Mouse (Mus musculus) stomach, postnatal 0 days (tissue): ENCODE results near the gene Tnnt1. TPM values are rescaled to one million over a fixed set of nuclear protein-coding genes. Genes with fewer than 3 reads are reported as not detected.
A peak's percentile ranks its signal among the peaks of the same experiment; 100 is the strongest.

Source experiments
- ATAC-seq: fragments of 200-750 bp; cut with Nextera tagmentation; 2 replicates; pipeline ENCODE4 v1.8.0; 2017; ENCODE audit not compliant: low FRiP score, low TSS enrichment
- DNase-seq: peaks from one replicate; pipeline ENCODE4 v3.0.0-alpha.2; 2016; ENCODE audit warnings: low spot score
- H3K27ac ChIP-seq: fragments of 300-500 bp; sonication (generic); replicated peaks from 2 replicates; pipeline ENCODE4 v1.5.1; 2014; ENCODE audit warnings: mild to moderate bottlenecking, control low read depth
- H3K27me3 ChIP-seq: fragments of 300-500 bp; sonication (generic); 2 replicates; pipeline ENCODE4 v1.6.1; 2014; ENCODE audit warnings: low read length; ENCODE audit not compliant: control insufficient read depth, insufficient read depth
- H3K36me3 ChIP-seq: fragments of 300-500 bp; sonication (generic); 2 replicates; pipeline ENCODE4 v1.6.1; 2014; ENCODE audit warnings: low read length, mixed read lengths; ENCODE audit not compliant: control insufficient read depth, insufficient read depth
- H3K4me1 ChIP-seq: fragments of 300-500 bp; sonication (generic); replicated peaks from 2 replicates; pipeline ENCODE4 v1.6.1; 2014; ENCODE audit warnings: antibody characterized with exemption; ENCODE audit not compliant: control insufficient read depth, insufficient read depth
- H3K4me2 ChIP-seq: fragments of 300-500 bp; sonication (generic); replicated peaks from 2 replicates; pipeline ENCODE4 v1.6.1; 2014; ENCODE audit warnings: low read depth, mild to moderate bottlenecking, control low read depth, moderate library complexity
- H3K4me3 ChIP-seq: fragments of 300-500 bp; sonication (generic); 2 replicates; pipeline ENCODE4 v1.5.1; 2014; ENCODE audit warnings: low read depth, low read length, control low read depth
- H3K9ac ChIP-seq: fragments of 300-500 bp; sonication (generic); 2 replicates; pipeline ENCODE4 v1.6.1; 2014; ENCODE audit warnings: mild to moderate bottlenecking, low read length, control low read depth, mixed read lengths
- H3K9me3 ChIP-seq: fragments of 300-500 bp; sonication (generic); 2 replicates; pipeline ENCODE4 v1.6.1; 2016; ENCODE audit warnings: low read length; ENCODE audit not compliant: control insufficient read depth
- CTCF ChIP-seq: IDR thresholded peaks from 2 replicates; pipeline ENCODE4 v1.5.1; 2016; ENCODE audit warnings: antibody characterized with exemption, low read depth, mild to moderate bottlenecking, moderate library complexity
- EP300 ChIP-seq: optimal IDR thresholded peaks from 2 replicates; pipeline ENCODE3; 2016; ENCODE audit warnings: antibody characterized with exemption
- WGBS: fragments of 180-500 bp; shearing (Covaris S2); extraction: QIAGEN DNeasy Blood & Tissue Kit; methylation state at CpG from one replicate; pipeline ENCODE4 v1.1.7; 2014; 5-methylcytosine and 5-hydroxymethylcytosine counted together
- polyA plus RNA-seq: library from polyadenylated mRNA; unstranded; fragments of >200 nt; fragmentation: Nextera tagmentation; extraction: Ambion mirVana; gene quantifications from 2 replicates; pipeline ENCODE4 v1.2.1, GENCODE M21; 2015

Gene Tnnt1
- polyA plus RNA-seq, 1 experiment from 2014 or later: 15.5 TPM

DNA sequence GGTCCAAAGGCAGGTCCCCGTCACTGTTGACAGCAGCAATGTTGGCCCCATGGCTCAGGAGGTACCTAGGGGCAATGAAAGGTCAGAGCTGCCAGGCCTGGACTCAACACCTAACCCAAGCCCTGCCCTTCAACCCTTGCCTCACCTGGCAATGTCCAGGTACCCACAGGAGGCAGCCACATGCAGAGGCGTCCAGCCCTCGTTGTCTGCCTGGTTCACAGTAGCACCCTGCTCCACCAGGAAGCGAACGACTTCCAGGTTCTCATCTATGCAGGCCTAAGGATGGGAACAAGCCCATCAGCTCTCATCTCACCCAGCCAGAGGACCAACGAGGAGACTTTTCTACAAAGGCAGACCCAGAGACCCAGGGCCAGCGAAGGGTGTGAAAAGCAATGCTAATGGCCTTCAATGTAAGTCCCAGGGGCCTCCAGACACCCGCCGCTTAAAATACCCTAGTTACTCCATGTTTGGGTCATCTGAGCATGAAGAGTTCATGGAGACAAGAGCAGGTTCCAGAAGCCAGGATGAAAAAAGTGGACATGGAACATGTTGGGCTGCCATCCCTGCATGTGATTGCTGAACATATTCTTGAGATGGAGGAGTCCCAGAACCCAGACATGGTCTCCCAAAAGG is 18.8 kb downstream of the Tnnt1 start:
- H3K27me3 ChIP-seq: no peaks in the 10 kb centered on the region
- ATAC-seq (no peak), DNase-seq (no peak)
- TF ChIP-seq EP300 (no peak), CTCF (no peak)
- H3K36me3 ChIP-seq: peaks cover 15% of the 10 kb centered on the region
- H3K4me2 ChIP-seq: peak overlapping the region; percentile 72; the same call in 1 of the 2 replicates
- H3K9me3 ChIP-seq: no peaks in the 10 kb centered on the region
- H3K9ac ChIP-seq: peak overlapping the region; percentile 23
- H3K27ac ChIP-seq: peak overlapping the region; percentile 63
- no peak overlapping the region for H3K4me3 ChIP-seq
- H3K4me1 ChIP-seq: peaks cover 12% of the 10 kb centered on the region
- WGBS: 85% methylated on average over 9 of the region's 9 CpGs

DNA sequence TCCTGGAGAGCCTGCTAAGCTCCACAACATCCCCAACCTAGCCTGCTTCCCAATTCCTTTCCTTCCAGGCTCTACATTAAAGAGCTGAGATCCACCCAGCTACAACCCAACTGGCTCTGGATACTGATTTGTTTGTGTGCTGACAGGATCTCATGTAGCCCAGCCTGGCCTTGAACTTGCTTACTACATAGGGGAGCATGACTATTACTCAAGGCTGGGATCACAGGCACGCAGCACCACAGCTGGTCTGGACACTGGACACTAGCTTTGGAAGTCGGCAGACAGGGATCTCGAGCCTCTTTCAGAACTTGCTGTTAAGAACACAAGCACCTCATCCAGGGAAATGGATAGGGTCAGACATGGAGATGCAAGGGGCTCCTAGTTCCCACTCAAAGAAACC is 19.7 kb downstream of the Tnnt1 start:
- Histone ChIP-seq H3K27me3 (no peaks in the 10 kb centered on the region), H3K9ac (no peak overlapping the region), H3K9me3 (no peaks in the 10 kb centered on the region), H3K4me3 (no peak overlapping the region), H3K4me1 (peaks cover 12% of the 10 kb centered on the region), H3K27ac (no peak overlapping the region), H3K4me2 (no peak overlapping the region), H3K36me3 (peaks cover 18% of the 10 kb centered on the region)
- ATAC-seq (no peak), DNase-seq (no peak)
- WGBS: 93% methylated on average over 3 of the region's 3 CpGs
- TF ChIP-seq EP300: no peak
- no peak for TF ChIP-seq CTCF

DNA sequence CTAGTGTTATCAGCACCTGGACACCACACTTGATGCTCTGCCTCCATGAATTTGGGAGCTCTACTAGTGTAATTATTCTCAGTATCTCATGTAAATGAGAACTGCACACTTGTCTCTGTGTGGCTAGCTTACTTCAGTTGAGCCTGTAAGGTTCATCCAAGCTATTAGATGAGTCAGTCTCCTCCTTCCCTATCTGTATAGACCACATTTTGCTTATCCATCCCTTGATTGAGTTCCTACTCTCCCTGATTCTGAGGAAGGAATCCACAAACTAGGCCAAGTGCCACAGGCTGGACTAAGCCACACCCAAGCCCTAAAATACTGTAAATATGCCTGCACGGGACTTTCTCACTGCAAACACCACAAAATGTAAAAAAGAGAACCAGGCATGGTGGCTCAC is 22.2 kb downstream of the Tnnt1 start:
- Histone ChIP-seq H3K9me3 (no peaks in the 10 kb centered on the region), H3K4me2 (no peak overlapping the region), H3K27ac (no peak overlapping the region), H3K27me3 (no peaks in the 10 kb centered on the region), H3K4me3 (no peak overlapping the region), H3K4me1 (peaks cover 5% of the 10 kb centered on the region), H3K36me3 (peaks cover 18% of the 10 kb centered on the region), H3K9ac (no peak overlapping the region)
- ATAC-seq (no peak), DNase-seq (no peak)
- WGBS: 23% methylated on average over 1 of the region's 1 CpGs
- TF ChIP-seq EP300 (no peak), CTCF (no peak)

DNA sequence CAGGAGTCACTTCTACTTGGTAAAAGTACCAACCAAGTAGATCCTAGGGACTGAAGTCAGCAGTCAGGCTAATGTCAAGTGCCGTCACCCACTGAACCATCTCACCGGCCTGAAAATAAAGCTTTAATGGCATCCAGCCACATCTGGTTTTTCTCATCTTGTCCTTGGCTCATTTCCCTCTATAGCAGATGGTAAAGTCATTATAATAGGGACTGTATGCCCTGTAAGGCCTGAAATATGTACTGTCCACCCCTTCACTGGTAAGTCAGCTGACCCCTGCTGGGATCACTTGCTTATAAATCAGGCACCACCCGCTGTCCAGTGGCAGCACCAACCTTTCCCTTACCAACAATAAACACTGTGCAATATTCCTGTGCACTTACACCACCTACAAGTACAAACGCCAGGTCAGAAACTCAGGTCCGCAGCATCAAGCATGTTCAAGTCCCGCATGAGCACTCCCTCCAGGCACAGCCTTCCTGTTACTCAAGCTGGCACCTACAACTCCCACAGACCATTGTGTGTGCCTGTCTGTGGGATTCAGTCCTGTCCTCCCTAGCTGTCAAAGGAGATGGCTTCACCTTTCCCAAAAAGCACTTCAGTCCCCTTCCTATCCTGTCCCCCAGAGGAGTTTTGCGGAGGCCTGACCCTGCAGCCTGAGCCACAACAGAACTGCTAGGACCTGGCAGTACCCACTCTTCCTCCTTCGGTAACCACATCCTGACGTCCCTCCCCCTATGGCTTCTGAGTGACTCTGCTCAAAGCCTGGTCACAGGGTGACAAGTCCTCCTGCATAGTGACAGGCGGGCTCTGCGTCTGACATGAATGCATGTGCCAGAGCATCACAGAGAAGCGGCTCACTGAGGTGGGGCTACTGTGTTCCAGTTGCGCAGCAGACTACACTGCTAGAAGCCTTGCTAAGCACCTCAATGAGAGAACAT is 23.6 kb downstream of the Tnnt1 start:
- TF ChIP-seq CTCF (no peak), EP300 (no peak)
- Histone ChIP-seq H3K9me3 (no peaks in the 10 kb centered on the region), H3K4me3 (no peak overlapping the region), H3K27ac (peak overlapping the region; percentile 73), H3K4me2 (no peak overlapping the region), H3K36me3 (peaks cover 18% of the 10 kb centered on the region), H3K4me1 (peaks cover 5% of the 10 kb centered on the region), H3K27me3 (no peaks in the 10 kb centered on the region), H3K9ac (0 out of 2 replicates have a peak overlapping the region, but pooled peaks have one; percentile 18)
- 73% methylated on average over 13 of the region's 13 CpGs for WGBS
- DNase-seq: no peak
- ATAC-seq: no peak; the same call in 1 of the 2 replicates

DNA sequence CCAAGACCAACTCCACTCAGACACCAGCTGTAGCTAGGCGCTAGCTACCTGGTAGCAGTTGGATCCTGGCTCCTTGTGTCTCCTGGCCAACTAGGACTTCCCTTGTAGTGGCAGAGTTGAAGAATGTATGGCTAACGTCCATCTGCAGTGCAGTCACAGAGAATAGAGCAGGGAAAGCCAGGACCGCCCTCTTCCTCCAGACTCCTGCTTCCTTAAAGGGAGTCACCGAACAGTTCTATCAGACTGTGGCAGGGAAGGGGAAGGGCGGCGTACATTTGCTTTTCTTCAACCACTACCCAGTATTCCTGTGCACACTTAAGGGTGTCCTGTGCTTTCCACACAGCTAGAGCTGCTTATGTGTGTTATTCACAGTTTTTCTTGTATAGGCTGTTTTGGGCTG is 24.9 kb downstream of the Tnnt1 start:
- ATAC-seq: peak; percentile 70
- Histone ChIP-seq H3K27me3 (no peaks in the 10 kb centered on the region), H3K4me2 (no peak overlapping the region), H3K9ac (no peak overlapping the region), H3K27ac (peak overlapping the region; percentile 73), H3K4me3 (no peak overlapping the region), H3K4me1 (peaks cover 5% of the 10 kb centered on the region), H3K9me3 (no peaks in the 10 kb centered on the region), H3K36me3 (peaks cover 17% of the 10 kb centered on the region)
- DNase-seq: peak; percentile 37
- 53% methylated on average over 6 of the region's 6 CpGs for WGBS
- TF ChIP-seq EP300 (no peak), CTCF (no peak)

DNA sequence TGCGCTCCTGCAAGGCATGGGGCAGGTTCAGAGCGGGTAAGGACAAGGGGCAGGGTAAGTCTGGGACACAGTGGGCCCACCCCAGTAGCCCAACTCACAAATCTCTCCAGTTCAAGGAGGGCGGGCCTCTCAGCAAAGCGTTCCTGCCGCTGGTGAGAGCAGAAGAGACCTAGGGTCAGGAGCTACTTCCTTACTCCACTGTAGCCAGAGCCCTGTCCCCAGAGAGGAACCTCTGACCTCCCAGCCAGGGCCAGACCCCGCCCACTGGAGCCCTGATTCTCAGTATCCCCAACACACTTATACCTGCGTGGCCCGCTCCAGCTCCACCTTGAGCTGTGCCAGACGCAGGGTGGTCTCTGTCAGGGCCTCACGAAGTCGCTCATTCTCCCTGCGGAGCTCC is 33.9 kb downstream of the Tnnt1 start:
- no peak overlapping the region for H3K27ac ChIP-seq
- TF ChIP-seq CTCF (no peak), EP300 (no peak)
- no peak for DNase-seq
- H3K9me3 ChIP-seq: no peaks in the 10 kb centered on the region
- no peak overlapping the region for H3K9ac ChIP-seq
- ATAC-seq: no peak
- H3K36me3 ChIP-seq: peaks cover 45% of the 10 kb centered on the region
- no peak overlapping the region for H3K4me2 ChIP-seq
- 87% methylated on average over 12 of the region's 12 CpGs for WGBS
- H3K4me1 ChIP-seq: no peaks in the 10 kb centered on the region; the same call in 1 of the 2 replicates
- no peaks in the 10 kb centered on the region for H3K27me3 ChIP-seq
- H3K4me3 ChIP-seq: no peak overlapping the region
